Mouse (Mus musculus): ENCODE measurements around the gene Dnaaf3. TPM values are rescaled to one million over a fixed set of nuclear protein-coding genes. Genes with fewer than 3 reads are reported as not detected.

Dnaaf3 gene
- total RNA-seq, 4 experiments from 2014 or later = 0.22 to 0.79 (median 0.30) TPM

DNA sequence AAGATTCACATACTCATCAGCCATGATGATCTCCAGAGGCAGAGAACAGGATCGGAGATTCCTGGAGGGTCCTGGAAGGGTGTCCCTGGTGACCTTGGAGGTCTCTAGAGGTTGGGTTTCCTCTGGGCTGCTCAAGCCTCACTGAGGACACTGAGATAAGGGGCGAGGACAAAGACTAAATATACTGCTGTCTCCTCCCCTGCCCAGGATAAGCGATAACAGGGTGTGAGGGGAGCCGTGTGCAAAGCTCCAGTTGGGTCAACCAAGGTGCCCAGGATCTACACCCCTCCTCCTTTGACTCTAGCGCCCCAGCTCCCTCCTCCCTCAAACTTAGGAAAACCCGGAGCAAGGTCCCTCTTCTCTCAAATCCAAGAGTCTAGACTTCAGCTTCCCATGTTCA, 10.0 kb downstream of the Dnaaf3 start:
- DNase-seq (ENCODE audit: low spot score in 2 of 2) = no peak

DNA sequence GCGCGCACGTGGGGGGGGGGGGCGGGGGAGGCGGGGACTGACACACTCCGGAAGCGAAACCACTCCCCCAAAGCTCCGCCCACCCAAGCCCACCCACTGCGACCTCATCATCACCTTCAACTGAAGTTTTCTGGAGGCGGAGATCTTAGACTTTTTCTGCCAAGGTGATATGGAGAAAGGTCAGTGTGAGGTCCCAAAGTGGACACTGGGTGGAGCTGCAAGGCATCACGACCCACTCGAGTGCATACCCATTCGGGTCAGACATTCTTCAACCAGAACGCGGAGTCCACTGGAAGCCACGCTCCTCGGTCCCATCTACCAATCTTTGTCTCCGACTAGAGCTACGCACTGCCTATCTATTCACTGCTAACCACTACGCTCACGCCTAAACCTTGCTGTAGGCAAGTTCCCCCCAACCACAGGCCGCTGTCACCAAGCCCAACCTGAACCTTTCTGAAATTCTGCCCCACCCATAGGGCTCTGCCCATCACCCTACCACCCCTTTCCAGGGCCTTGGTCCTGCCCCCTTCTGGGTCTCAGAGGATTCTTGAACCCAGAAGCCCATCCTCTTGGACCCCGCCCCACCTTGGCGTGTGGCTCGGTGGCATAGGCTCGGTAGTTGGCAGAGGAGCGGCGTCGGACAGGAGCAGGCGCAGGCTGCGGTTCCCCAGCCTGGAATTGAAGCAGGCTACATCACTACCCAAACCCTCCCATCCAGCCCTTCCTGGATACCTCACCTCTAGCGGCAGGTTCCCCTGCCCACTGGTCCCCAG, 10.8 kb downstream of the Dnaaf3 start:
- DNase-seq (ENCODE audit: low spot score in 2 of 2) = no peak

DNA sequence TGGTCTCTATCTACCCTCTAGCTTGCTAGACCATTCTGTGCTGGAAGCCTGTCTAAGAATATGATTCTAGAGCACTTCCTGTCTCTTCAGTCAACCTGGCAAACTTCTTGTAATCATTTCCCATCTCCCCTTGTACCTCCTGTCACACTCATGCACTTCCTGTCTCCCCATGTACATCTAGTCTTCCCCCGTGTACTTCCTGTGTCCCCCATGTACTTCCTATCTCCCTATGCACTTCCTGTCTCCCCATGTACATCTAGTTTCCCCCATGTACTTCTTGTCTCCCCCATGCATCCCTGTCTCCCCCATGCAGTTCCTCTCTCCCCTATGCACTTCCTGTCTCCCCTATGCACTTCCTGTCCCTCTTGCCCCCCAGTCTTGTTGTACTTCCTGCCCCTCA, 13.8 kb downstream of the Dnaaf3 start:
- DNase-seq (ENCODE audit: low spot score in 2 of 2) = no peak

DNA sequence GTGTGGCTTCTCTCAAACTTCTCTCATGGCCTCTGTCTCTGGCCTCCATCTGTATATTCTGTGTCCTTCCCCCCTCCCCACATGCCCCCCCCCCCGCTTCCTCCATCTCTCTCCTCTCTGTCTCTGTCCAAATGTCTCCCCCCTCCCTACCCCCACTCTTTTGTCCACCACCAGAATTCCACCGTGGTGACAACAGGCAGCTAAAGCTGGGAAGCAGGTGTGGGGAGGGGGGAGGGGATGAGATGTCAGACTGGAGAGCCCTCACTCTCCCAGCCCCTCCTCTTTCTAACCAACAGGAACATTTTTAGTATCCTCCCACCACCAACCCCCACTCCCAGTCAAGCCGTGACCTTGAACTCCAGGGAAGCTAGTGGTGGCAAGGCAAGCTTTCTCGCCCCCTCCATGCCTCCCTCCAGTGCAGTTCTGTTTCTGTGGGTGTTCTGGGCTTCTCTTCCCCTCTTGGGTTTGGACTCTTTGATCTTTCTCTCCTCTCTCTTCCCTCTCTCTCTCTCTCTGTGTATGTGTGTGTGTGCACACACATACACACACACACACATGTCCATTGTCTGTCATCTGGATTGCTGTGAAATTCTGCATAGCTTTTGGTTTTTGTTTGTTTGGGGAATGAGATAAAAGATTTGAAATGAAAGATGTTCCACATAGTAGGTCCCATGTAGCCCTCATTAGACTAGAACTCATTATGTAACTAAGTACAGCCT, 15.8 kb downstream of the Dnaaf3 start, which contains the start of gene Tnnt1:
Tnnt1 (minus strand) TSS at position 51 of the 719 bp plus-strand sequence.
- no peak for DNase-seq (ENCODE audit: low spot score in 2 of 2)

DNA sequence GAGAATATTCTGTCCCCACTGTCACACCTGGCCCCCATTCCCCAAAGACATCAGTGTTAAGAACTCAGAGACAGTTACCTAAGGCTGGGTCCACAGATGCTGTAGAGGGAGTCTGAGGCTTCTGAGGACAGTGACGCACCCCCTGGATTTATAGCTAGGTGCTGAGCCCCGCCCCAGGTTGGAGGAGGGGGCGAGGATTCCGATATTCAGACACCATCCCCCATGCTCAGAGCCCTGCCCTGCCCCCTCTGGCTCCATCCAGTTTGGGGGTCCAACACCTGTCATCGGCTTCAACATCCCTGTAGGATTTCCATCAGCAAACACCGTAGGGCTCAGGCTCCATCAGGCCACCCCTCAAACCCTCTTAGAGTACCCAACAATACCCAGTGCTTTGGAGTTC, 16.4 kb downstream of the Dnaaf3 start:
- DNase-seq (ENCODE audit: low spot score in 2 of 2) = no peak

DNA sequence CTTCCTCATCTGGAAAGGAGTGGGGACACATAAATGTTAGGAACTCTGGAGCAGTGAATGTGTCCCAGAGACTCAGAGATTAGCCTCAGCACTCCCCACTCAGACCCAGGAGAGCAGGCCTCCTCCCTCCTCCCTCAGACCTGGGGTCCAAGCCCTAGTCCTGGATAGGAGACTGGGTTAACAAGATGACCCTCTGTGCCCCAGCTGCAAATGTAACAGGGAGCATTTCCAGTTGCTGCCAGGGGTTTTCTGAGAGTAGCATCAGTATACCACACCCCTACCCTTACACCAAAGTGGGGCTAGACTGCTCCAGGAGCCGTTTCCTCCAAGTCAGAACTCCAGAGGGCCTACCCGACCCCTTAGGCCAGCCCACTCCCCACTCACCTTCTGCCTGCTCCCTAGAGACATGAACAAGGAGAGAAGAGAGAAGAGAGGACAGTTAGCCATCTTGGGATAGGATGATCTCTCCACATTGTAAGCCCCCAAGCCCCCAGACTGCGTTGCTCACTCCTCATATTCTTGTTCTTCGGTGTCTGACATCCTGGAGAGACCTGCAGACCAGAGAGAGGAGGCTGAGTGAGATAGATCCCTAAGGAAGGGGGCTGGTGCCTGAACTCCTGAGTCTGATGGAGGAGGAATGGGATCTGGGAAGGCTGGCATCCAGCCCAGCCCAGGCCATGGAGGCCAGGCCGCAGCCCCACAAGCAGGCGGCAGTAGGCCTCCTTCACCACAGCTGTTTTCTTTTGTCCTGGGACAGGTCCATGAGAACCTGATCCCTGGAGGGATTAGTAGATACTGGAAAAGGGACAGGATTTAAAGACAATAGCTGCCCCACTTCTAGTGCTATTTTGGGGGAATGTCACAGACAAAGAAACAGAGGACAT, 18.2 kb downstream of the Dnaaf3 start:
- DNase-seq (ENCODE audit: low spot score in 2 of 2) = no peak

DNA sequence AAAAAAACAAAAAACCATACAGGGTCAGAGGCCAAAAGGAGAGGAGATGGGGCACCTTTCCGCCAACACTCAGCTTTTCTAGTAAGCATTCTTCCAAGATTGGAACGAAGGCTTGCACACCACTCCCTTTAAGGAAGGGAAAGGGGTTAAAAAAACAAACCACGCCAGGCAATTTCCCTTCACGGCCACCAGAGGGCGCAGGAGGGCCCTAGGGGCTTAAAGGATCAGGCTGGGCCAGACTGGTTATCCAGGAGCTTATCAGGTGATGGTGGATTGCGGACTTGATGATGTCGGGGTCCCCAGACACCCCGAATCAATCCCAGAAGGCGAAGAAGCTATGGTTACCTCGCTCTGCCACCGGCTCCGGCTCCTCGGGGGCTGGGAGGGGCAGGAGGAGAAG, 19.0 kb downstream of the Dnaaf3 start:
- DNase-seq (ENCODE audit: low spot score in 2 of 2) = no peak

DNA sequence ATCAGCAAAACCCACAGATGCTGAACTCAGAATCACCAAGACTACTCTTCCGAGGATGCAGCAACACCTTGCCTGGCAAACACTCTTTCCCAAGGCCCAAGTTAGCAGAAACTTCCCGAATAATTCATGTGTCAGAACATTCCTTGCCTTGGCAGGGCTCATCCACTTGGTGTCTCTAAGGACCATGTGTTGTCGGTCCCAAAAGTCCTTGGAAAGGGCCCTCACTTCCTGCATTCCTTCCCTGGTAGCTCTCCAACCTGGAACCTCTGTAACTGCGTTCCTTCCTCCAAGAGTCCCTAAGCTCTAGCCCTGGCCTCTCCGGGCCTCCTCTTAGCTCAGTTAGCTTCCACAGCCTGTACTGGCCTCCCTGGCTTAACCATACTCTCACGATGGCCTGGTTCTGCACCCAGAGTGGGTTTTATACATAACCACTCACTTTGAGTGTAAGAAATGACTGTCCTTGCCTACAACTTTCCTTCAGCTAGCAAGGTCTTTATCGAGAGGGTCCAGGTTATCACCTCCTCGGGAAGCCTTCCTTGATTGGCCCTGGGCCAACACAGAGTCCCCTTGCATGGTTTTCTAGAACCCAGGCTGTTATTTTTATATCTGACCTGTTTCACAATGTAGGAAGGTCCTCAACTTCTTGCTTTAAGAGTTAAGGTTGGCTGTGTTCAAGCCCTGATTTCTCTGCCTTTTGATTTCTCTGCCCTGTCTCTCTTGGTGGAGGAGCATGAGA, 20.6 kb downstream of the Dnaaf3 start:
- no peak for DNase-seq (ENCODE audit: low spot score in 2 of 2)

DNA sequence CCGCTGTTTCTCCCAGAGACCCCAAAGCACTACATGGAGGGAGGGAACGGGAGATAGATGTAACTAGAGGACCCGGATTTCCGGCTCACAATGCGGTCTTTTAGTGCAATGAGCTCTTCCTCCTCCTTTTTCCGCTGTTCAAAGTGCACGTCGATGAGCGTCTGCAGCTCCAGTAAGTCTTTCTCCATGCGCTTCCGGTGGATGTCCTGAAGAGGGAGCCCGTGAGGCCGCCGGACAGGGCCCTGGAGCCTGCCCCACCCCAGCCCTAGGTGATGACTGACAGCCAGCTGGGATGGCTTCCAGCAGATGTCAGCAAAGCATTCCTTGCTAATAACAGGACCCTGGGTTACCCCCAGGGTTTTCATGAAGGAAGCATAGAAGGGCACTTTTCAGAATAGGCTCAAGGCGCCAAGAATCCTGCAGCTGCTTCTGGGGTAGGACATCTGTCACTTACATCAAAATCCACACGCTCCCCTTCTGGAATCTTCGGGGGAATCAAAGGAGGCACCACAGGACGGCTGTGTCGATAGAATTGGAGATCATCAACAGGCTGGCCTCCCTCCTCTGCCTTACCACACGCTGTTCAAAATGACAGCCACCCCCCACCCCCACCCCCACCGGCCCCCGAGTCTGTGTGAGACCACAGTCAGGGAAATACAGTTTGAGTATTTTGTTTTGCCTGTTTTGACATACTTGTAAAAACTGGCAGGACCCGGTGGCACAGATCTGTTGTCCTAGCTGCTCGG, 22.2 kb downstream of the Dnaaf3 start:
- no peak for DNase-seq (ENCODE audit: low spot score in 2 of 2)

DNA sequence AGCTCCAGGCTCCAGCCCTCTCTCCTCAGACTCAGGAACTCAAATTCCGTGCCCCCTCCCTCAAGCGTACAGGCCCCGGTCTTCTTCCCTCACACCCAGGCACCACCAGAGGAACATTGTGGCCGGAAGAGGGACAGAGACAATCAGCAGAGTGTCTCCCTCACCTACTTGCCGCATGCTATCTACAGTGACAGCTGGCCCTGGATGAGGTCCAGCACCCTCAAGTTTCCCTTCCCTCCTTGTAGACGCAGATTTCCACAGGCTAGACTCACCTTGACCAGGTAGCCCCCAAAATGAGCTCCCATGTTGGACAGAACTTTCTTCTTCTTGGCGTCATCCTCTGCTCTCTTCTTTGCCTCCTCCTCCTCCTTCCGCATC, 23.5 kb downstream of the Dnaaf3 start:
- no peak for DNase-seq (ENCODE audit: low spot score in 2 of 2)

DNA sequence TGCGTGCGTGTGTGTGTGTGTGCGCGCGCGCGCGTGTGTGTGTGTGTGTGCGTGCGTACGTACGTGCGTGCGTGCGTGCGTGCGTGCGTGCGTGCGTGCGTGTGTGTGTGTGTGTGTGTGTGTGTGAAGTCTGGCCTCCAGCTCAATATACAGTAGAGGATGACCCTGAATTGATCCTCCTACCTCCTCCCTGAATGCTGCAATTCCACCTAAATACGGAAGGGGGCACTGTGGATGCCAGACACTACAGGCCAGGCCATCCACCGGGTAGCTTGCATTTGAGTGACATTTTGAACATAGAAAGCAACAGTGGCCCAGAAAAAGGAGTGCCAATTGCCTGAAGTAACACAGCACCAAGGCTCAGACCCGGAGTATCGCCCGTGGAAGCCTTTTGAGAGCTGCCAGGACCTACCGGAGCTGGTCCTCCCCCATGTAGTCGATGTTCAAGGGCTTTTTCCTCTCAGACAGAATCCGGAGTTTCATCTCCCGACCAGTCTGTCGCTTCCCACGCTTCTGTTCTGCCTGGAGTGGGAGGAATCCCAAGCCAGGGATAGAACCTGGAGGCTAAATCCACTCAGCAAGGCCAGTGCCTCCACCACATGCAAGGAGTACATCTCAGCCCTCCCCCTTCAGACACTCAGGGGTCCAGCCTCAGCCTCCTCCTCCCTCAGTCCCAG, 24.1 kb downstream of the Dnaaf3 start:
- DNase-seq (ENCODE audit: low spot score in 2 of 2) = no peak

DNA sequence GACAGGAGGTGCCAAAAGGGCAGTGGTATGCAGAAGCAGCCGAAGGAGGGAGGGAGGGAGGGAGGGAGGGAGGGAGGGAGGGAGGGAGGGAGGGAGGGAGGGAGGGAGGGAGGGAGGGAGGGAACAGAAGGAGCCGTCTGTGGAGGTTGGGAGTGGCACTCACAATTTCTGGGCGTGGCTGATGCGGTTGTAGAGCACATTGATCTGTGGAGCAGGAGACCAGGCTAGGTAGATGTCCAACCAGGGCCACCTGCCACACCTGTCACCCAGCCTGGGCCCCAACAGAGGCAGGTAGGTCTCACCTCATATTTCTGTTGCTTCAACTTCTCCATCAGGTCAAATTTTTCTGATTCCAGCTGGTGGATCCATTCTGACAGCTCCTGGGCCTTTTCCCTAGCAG, 25.0 kb downstream of the Dnaaf3 start:
- DNase-seq (ENCODE audit: low spot score in 2 of 2) = no peak

DNA sequence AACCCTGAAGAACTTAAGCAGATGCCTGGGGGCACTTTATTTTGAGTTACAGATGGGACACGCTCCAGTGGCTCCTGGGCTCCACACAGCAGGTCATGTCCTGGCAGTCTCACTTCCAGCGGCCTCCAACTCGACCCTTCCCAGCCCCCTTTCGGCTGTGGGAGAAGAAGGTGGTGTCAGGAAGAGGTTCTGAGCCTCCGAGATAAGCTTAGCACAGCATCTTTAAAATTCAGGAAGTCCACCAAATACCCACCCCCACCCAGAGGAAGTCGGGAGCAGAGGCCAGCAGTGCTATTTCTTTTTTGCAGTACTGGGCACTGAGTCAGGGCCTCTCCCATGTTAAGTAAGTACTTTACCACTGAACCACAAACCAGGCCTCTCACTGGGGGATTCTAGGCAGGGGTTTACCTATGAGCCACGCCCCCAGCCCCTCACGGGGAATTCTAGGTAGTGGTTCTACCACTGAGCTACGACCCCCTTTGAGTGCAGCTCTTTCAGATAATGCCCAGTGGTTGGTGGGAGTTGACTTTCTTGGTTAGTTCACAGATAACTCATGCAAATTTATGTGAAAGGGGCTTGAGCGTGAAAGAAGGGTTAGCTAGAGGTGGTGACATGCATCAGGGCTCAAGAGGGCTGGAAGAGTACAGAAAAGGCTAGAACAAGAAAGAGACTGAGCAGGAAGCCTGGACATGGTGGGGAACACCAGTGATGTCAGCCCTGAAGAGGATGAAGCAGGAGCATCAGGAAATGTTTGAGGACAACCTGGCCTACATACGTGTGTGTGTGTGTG, 27.4 kb downstream of the Dnaaf3 start:
- DNase-seq (ENCODE audit: low spot score in 2 of 2) = no peak

DNA sequence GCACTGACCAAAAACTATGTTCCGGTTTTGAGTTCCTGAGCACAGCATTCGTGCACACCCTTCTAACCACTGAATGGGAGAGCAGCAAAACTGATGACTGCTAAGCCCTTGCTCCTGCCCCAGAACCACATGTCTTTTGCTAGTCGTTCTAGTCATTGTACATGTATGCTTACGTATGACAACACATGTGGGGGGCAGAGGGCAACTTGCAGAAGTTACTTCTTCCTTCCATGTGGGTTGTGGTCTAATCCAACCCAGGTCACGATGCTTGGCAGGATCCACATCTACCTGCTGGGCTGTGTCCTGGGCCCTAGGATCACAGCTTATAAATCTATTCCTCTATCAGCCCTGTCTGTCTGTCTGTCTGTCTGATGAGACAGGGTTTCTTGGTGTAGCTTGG, 28.4 kb downstream of the Dnaaf3 start:
- DNase-seq (ENCODE audit: low spot score in 2 of 2) = no peak

DNA sequence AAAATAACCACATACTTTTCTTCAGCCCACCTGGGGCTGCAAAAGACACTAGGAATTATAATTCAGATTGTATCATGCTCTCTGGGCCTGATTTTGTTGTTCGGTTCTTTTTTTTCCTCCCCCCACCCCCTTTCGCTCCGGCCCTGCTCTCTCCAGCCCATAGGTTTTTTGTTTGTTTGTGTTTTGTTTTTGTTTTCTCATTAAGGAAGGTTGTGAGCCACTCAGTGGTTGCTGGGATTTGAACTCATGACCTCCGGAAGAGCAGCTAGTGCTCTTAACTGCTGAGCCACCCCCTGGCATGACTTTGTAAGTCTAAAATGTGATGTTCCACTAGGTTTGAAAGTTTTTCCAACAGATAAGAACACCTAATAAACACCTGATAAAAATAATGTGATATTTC, 29.2 kb downstream of the Dnaaf3 start:
- no peak for DNase-seq (ENCODE audit: low spot score in 2 of 2)

DNA sequence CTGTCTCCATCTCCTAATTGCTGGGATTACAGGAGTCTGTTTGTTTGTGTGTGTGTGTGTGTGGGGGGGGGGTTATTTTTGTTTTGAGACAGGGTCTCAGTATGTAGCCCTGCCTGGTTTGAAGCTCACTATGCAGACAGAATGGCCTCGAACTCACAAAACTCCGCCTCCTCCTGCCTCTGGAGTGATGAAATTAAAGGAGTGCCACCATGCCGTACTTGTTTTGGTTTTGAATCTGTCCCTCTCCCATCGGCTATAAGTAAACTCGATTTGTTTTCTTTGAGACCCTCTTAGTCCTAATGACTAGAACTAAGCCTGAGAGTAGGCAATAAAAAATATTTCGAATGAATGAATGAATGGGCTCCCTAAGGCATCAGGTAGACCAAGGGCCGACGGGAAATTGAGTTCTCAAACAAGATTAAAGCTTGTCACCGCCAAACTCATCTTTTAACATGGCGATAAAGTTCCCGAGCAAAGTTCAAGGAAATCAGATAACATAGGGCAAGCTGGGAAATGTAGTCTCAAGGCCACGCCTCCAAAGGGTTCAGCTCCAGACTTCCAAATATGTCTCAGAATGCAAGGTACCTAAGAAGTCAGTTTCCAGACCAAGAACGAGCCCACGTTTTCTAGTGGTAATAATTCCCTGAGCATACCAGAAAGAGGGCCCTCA, 29.7 kb downstream of the Dnaaf3 start:
- DNase-seq (ENCODE audit: low spot score in 2 of 2) = peak; percentile 32 to 67

DNA sequence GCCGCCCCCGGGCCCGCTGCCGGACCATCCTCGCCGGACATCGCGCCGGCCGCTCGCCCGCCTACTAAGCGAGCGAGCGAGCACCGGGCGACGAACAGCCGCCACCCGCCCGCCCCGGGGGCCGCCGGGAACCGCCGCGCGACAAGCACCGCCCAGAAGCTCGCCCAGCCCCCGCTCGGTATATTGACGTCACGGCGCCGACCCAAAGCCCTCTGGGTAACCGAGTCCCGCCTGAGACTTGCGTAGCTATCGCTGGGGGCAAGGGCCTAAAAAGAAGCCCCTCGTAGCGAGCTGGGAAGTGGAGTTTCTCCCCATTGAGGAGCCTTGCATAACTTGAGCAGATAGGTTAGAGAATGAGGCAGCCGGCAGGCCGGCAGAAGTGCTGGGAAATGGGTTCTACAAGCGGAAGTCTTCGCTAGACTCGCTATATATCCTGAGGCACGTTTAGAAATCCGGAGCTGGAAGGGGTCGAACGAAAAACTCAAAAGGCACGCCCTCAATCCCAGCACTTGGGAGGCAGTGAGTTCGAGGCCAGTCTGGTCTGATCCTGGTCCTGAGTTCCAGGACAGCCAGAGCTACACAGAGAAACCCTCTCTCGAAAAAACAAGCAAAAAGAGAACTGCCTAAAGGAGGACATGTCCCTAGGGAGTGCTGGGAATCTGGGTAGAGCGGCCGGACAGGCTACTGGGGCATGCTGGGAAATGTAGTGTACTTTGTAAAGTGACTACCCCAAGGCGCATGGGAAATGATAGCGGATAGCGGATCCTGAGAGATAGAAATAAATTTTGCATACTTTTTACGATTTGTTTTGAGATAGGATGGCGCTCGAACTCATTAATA, 30.5 kb downstream of the Dnaaf3 start, which contains the start of gene Ppp1r12c:
Ppp1r12c (minus strand) TSS at position 123 of the 840 bp plus-strand sequence.
- peak; percentile 91 to 93 for DNase-seq (ENCODE audit: low spot score in 2 of 2)

All from left cerebral cortex, adult 8-10 months (tissue).